Mouse (Mus musculus) hindbrain, embryonic 14.5 days (tissue): ENCODE results near the gene Zfp992. TPM values are rescaled to one million over a fixed set of nuclear protein-coding genes. Genes with fewer than 3 reads are reported as not detected.
"Not testable (repeated sequence)": the region's sequence is repeated elsewhere in the genome, so short reads cannot be mapped to it uniquely, and the experiment has no call there.

ENCODE experiments used
- ATAC-seq: fragments of 200-750 bp; cut with Nextera tagmentation; 2 replicates; pipeline ENCODE4 v1.8.0; 2017; ENCODE audit warnings: moderate number of reproducible peaks, mild to moderate bottlenecking, moderate TSS enrichment, moderate library complexity; ENCODE audit not compliant: low FRiP score
- DNase-seq: peaks from one replicate; pipeline ENCODE4 v3.0.0-alpha.2; 2015; ENCODE audit warnings: low spot score
- H3K27ac ChIP-seq: fragments of 300-500 bp; sonication (generic); 2 replicates; pipeline ENCODE4 v1.5.1; 2014; ENCODE audit warnings: mild to moderate bottlenecking, moderate library complexity
- H3K27me3 ChIP-seq: fragments of 300-500 bp; sonication (generic); 2 replicates; pipeline ENCODE4 v1.6.1; 2014; ENCODE audit warnings: mild to moderate bottlenecking, low read length, mixed read lengths; ENCODE audit not compliant: control insufficient read depth, insufficient read depth
- H3K36me3 ChIP-seq: fragments of 300-500 bp; sonication (generic); replicated peaks from 2 replicates; pipeline ENCODE4 v1.6.1; 2014; ENCODE audit not compliant: control insufficient read depth, insufficient read depth
- H3K4me1 ChIP-seq: fragments of 300-500 bp; sonication (generic); replicated peaks from 2 replicates; pipeline ENCODE4 v1.6.1; 2014; ENCODE audit warnings: antibody characterized with exemption, low read length, mixed read lengths; ENCODE audit not compliant: control insufficient read depth, insufficient read depth
- H3K4me2 ChIP-seq: fragments of 300-500 bp; sonication (generic); replicated peaks from 2 replicates; pipeline ENCODE4 v1.6.1; 2014; ENCODE audit warnings: mild to moderate bottlenecking, moderate library complexity
- H3K4me3 ChIP-seq: fragments of 300-500 bp; sonication (generic); replicated peaks from 2 replicates; pipeline ENCODE4 v1.5.1; 2014; ENCODE audit warnings: mild to moderate bottlenecking, low read length
- H3K9ac ChIP-seq: fragments of 300-500 bp; sonication (generic); 2 replicates; pipeline ENCODE4 v1.6.1; 2014
- H3K9me3 ChIP-seq: fragments of 300-500 bp; sonication (generic); 2 replicates; pipeline ENCODE4 v1.6.1; 2016; ENCODE audit warnings: low read length; ENCODE audit not compliant: control insufficient read depth
- WGBS: fragments of 180-500 bp; shearing (Covaris S2); extraction: QIAGEN DNeasy Blood & Tissue Kit; methylation state at CpG from one replicate; pipeline ENCODE4 v1.1.7; 2014; 5-methylcytosine and 5-hydroxymethylcytosine counted together
- polyA plus RNA-seq: library from polyadenylated mRNA; unstranded; fragments of >200 nt; fragmentation: Nextera tagmentation; extraction: Ambion mirVana; gene quantifications from 2 replicates; pipeline ENCODE4 v1.2.1, GENCODE M21; 2014

Gene Zfp992
- polyA plus RNA-seq, 1 experiment from 2014 or later, result 3.8 TPM

GRCm38 (mm10) chr4:146483571-146484280, 34.9 kb downstream of the Zfp992 start:
- H3K4me1 ChIP-seq, H3K36me3 ChIP-seq, H3K4me2 ChIP-seq, H3K4me3 ChIP-seq, H3K9ac ChIP-seq, DNase-seq, H3K27me3 ChIP-seq, H3K27ac ChIP-seq: not testable (repeated sequence)
- peaks cover 84% of the 10 kb centered on the region for H3K9me3 ChIP-seq
- WGBS, result 74% methylated on average over 13 of the region's 13 CpGs
- ATAC-seq, result peak; percentile 46

GRCm38 (mm10) chr4:146484676-146485075, 35.9 kb downstream of the Zfp992 start:
- H3K9me3 ChIP-seq, result peaks cover 86% of the 10 kb centered on the region
- not testable (repeated sequence) for H3K4me1 ChIP-seq, H3K4me3 ChIP-seq, H3K27me3 ChIP-seq, H3K27ac ChIP-seq, H3K9ac ChIP-seq, DNase-seq, H3K36me3 ChIP-seq, H3K4me2 ChIP-seq, ATAC-seq

- WGBS, result 75% methylated on average over 6 of the region's 6 CpGs
- H3K36me3 ChIP-seq, H3K9ac ChIP-seq, H3K4me1 ChIP-seq, H3K27ac ChIP-seq, H3K4me3 ChIP-seq, H3K4me2 ChIP-seq, ATAC-seq, H3K27me3 ChIP-seq, DNase-seq: not testable (repeated sequence)
- peaks cover 81% of the 10 kb centered on the region for H3K9me3 ChIP-seq
These were observed 36.5 kb downstream of the Zfp992 start for GRCm38 (mm10) chr4:146485183-146485939.

- H3K27me3 ChIP-seq, H3K27ac ChIP-seq, H3K36me3 ChIP-seq, H3K4me2 ChIP-seq, DNase-seq, H3K4me3 ChIP-seq, H3K9ac ChIP-seq, H3K4me1 ChIP-seq: not testable (repeated sequence)
- peak; percentile 36 for ATAC-seq
- peaks cover 76% of the 10 kb centered on the region for H3K9me3 ChIP-seq
- 67% methylated on average over 1 of the region's 1 CpGs for WGBS
These were observed 37.9 kb downstream of the Zfp992 start for GRCm38 (mm10) chr4:146486753-146487152.

GRCm38 (mm10) chr4:146489196-146489595, 40.4 kb downstream of the Zfp992 start:
- not testable (repeated sequence) for H3K4me1 ChIP-seq, H3K27me3 ChIP-seq, ATAC-seq, H3K27ac ChIP-seq, DNase-seq, H3K36me3 ChIP-seq, H3K4me3 ChIP-seq, H3K4me2 ChIP-seq, H3K9ac ChIP-seq
- whole genome bisulfite sequencing, result 77% methylated on average over 4 of the region's 4 CpGs
- peaks cover 77% of the 10 kb centered on the region for H3K9me3 ChIP-seq

GRCm38 (mm10) chr4:146491993-146492392, 43.2 kb downstream of the Zfp992 start:
- H3K4me1 ChIP-seq, H3K9ac ChIP-seq, H3K36me3 ChIP-seq, H3K27me3 ChIP-seq, DNase-seq, H3K4me2 ChIP-seq, H3K27ac ChIP-seq, H3K4me3 ChIP-seq: not testable (repeated sequence)
- WGBS, result 80% methylated on average over 1 of the region's 1 CpGs
- peaks cover 74% of the 10 kb centered on the region for H3K9me3 ChIP-seq
- peak; percentile 40; the same call in 1 of the 2 replicates for ATAC-seq

- Histone ChIP-seq H3K36me3 (no peaks in the 10 kb centered on the region), H3K4me1 (no peaks in the 10 kb centered on the region), H3K4me2 (no peak overlapping the region), H3K9me3 (peaks cover 78% of the 10 kb centered on the region), H3K9ac (no peak overlapping the region), H3K27ac (no peak overlapping the region), H3K27me3 (no peaks in the 10 kb centered on the region), H3K4me3 (no peak overlapping the region)
- ATAC-seq, result no peak
- no peak for DNase-seq
These were observed 43.6 kb downstream of the Zfp992 start for GRCm38 (mm10) chr4:146492439-146492838.

GRCm38 (mm10) chr4:146492851-146493250, 44.0 kb downstream of the Zfp992 start:
- H3K4me1 ChIP-seq, result no peaks in the 10 kb centered on the region
- no peaks in the 10 kb centered on the region for H3K36me3 ChIP-seq
- H3K27me3 ChIP-seq, result no peaks in the 10 kb centered on the region
- DNase-seq, result no peak
- no peak overlapping the region for H3K9ac ChIP-seq
- H3K4me2 ChIP-seq, result no peak overlapping the region
- peak; percentile 12; the same call in 1 of the 2 replicates for ATAC-seq
- H3K27ac ChIP-seq, result no peak overlapping the region
- WGBS, result 42% methylated on average over 1 of the region's 1 CpGs
- no peak overlapping the region for H3K4me3 ChIP-seq
- peaks cover 80% of the 10 kb centered on the region for H3K9me3 ChIP-seq

- not testable (repeated sequence) for H3K27ac ChIP-seq, H3K4me1 ChIP-seq, H3K4me2 ChIP-seq, DNase-seq, H3K4me3 ChIP-seq, H3K27me3 ChIP-seq, H3K9ac ChIP-seq, H3K36me3 ChIP-seq
- peak; percentile 34 for ATAC-seq
- 88% methylated on average over 6 of the region's 6 CpGs for whole genome bisulfite sequencing
- peaks cover 81% of the 10 kb centered on the region for H3K9me3 ChIP-seq
These were observed 44.6 kb downstream of the Zfp992 start for GRCm38 (mm10) chr4:146493319-146493907.
